Mouse (Mus musculus): ENCODE measurements at regions not wholly inside any gene's neighbourhood (a gene's known extent, or its start where the extent isn't known, plus 50 kb on each side); places are given as distances from the start of the nearest gene placed in this dataset.

- ATAC-seq = peak; percentile 37
These were observed 52.0 kb downstream of the 4930426L09Rik start for GRCm38 (mm10) chr2:19049877-19050731.

DNA sequence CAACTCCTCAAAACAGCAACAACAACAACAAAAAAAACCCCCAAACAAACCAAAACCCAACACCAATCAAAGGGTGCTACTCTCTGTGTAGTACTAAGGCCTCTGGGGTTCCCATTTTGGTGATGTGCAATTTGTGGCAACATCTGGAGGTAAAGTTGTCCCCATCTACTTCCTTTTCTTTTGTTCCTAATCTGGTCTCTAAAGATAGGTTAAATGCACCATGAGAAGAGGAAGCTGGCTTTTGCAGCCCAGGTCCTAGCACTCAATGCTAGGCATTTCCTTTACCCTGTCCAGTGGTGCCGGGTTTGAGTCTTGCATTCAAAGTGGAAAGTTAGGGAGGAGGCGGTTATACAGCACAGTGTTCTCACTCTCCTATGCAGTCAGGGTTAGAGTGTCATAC is 57.4 kb downstream of the 4930426L09Rik start:
- no peak for ATAC-seq

- ATAC-seq = peak; percentile 41
These were observed 59.7 kb downstream of the 4930426L09Rik start for GRCm38 (mm10) chr2:19057859-19058258.

- ATAC-seq = no peak
These were observed 60.6 kb downstream of the 4930426L09Rik start for GRCm38 (mm10) chr2:19058765-19059164.

- peak; percentile 58 for ATAC-seq
These were observed 61.1 kb downstream of the 4930426L09Rik start for GRCm38 (mm10) chr2:19059246-19059645.

GRCm38 (mm10) chr2:19060218-19060915 is 62.2 kb downstream of the 4930426L09Rik start:
- ATAC-seq = no peak

GRCm38 (mm10) chr2:19064560-19065362 is 66.6 kb downstream of the 4930426L09Rik start:
- ATAC-seq = no peak

- peak; percentile 69 for ATAC-seq
These were observed 67.4 kb downstream of the 4930426L09Rik start for GRCm38 (mm10) chr2:19065511-19065910.

GRCm38 (mm10) chr2:19068161-19068560 is 70.0 kb downstream of the 4930426L09Rik start:
- no peak for ATAC-seq

DNA sequence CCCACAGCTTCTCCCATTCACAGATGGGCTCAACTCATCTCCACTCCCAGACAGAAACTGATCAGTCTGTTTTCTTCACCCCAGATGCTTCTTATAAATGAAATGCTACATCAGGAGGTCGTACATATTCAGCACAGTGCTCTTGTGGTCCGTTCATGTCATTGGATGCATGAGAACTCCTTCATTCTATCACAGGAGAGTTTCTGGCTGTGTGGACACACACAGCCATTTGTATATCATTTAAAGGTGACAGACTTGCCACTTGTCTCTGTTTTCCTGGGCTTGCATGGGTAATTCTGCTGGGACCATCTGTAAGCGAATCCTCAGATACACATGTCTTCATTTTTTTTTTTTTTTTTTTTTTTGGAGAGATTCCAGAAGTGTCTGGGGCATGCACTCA is 85.7 kb downstream of the 4930426L09Rik start:
- no peak for ATAC-seq

DNA sequence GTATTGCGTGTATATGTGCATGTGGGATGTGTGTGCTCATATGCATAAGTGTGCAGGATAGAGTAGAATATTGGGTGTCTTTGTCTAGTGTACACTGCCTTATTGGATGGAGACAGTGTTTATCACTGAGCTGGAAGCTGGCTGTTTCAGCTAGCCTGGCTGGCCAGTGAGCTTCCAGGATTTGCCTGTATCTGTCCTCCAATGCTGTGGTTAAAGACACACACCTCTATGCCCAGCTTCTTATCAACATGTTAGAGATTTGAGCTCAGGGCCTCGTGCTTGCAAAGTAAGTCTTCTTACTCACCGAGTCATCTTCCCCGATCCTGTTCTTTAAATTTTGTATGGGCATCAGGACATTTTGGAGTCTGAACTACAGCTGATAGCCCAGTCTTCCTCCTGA is 87.0 kb downstream of the 4930426L09Rik start:
- ATAC-seq = no peak

DNA sequence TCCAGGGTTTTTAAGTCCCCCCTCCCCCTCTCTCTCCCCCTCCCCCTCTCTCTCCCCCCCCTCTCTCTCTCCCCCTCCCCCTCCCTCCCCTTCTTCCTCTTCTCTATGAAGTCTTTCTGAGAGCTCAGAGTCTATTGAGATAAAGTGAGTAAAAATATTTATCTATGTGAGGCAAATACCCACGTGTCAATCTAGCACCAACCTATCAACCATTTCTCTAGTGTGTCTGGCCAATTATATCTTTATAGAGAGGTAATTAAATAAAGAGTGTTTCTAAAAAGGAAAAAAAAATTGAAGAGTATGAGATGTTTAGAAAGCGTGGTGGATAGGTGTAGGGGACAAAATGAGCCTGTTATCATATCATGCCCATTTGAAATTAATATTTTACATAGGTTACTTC is 88.0 kb downstream of the 4930426L09Rik start:
- ATAC-seq = no peak

- no peak for ATAC-seq
These were observed 88.5 kb downstream of the 4930426L09Rik start for GRCm38 (mm10) chr2:19086621-19087020.

GRCm38 (mm10) chr2:19099384-19099783 is 99.7 kb upstream of the Armc3 start:
- ATAC-seq = no peak

- no peak for ATAC-seq
These were observed 90.3 kb upstream of the Armc3 start for GRCm38 (mm10) chr2:19108753-19109152.

DNA sequence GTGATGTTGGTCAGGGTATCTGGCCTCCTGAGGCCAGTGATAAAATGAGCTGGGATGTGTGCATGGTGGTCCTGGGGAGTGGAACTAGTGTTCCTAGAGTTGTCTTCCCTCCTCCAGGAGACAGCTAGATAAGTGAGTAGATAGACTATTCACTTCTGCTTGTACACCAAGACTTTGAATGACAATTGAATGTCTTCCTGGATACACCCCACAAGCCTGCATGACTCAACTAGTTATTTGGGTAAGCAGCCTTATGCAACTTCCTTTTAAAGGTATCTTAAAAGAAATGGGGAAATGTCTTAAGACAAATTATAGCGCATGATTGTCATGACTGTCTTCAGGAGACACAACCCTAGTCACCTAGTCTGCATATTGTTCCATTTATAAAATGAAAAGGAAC is 79.2 kb upstream of the Armc3 start:
- ATAC-seq = no peak

DNA sequence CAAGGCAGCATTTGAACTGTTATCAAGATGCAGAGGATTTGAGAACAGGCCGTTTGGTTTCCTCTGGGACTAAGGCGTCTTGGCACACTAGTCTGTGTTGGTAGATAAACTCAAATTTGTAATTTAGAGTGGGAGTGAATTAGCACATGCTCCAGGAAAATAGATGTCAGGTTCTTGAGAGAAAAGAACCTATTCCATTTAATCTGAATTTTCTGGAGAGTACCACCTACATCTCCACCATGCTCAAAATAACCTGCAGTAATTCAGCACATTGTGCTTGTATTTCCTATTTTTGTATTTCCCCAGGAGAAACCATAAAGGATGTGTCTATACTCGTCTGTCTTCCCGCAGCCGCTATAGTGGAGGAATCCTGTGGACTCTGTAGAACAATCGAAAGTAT is 66.2 kb upstream of the Armc3 start:
- no peak for ATAC-seq

DNA sequence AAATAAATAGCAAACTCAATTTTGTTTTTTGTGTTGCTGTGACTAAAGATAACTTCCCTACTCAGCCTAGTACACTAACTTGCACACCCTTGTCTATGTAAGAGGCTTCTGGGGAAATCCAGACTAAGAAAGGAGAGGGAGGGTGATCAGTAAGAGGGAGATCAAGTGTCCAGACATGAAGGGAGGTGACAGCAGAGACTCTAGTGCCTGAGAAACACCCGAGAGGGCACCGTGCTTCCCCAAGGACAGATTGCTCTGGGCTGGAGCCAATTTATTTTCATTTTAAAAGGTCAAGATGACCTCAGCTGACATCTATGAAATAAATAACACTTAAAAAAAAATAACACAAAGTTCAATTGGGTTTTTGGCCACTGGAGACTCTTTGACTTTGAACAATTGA is 56.5 kb upstream of the Armc3 start:
- ATAC-seq = no peak

GRCm38 (mm10) chr2:19145412-19145811 is 53.7 kb upstream of the Armc3 start:
- ATAC-seq = no peak

- ATAC-seq = no peak
These were observed 53.2 kb upstream of the Armc3 start for GRCm38 (mm10) chr2:19145881-19146280.

GRCm38 (mm10) chr2:19146289-19146688 is 52.8 kb upstream of the Armc3 start:
- ATAC-seq = no peak

DNA sequence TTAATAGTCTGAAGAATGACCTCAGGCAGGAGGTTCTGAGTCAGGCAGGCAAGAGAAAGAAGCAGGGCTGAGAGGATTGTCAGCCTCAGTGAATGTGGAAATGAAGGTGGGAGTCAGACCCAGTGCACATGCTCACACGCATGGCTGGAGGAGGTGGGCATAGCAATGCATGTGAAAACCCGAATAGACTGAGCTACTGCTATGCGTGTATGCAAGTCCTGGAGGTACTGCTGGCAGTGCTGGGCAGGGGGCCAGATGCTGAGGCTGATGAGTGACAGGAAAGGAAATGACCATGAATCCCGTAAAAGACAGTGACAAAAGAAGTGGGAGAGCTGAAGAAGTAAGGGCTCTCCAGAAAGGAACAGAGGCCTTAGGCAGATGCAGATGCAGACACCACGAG is 50.3 kb upstream of the Armc3 start:
- no peak for ATAC-seq
